Mouse (Mus musculus): ENCODE results near the gene Sohlh2.
A peak's percentile ranks its signal among the peaks of the same experiment; 100 is the strongest.
"Not testable (repeated sequence)": the region's sequence is repeated elsewhere in the genome, so short reads cannot be mapped to it uniquely, and the experiment has no call there.

The Sohlh2 gene

GRCm38 (mm10) chr3:55181766-55182165 is at the start of gene Sohlh2:
Gene Sohlh2 (plus strand): TSS chr3:55182028.
- no peak for DNase-seq (ENCODE audit: low read depth)

- no peak for DNase-seq (ENCODE audit: low read depth)
These were observed 44.8 kb upstream of the Sohlh2 start, which contains the start of gene Ccdc169 for GRCm38 (mm10) chr3:55137039-55137438. Gene Ccdc169 (plus strand): TSS chr3:55137339.

GRCm38 (mm10) chr3:55139837-55140236 is 42.0 kb upstream of the Sohlh2 start:
- DNase-seq (ENCODE audit: low read depth), result no peak

GRCm38 (mm10) chr3:55141401-55141800 is 40.4 kb upstream of the Sohlh2 start:
- no peak for DNase-seq (ENCODE audit: low read depth)

DNA sequence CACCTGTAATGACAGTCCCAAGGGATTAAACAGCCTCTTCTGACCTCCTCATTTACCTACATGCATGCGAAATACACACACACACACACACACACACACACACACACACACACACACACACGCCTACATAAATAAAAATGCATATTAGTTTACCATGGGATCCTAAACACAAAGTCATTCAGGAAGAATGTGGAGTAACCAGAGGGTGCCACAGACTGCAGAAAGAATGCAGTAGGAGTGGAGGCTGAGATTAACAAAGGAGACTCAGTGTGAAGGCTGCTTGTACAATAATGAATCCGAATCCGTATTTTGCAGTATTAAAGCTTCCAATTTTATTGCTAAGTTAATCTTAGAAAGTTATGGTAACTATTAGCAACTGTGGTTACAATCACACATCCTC is 36.9 kb upstream of the Sohlh2 start:
- no peak for DNase-seq (ENCODE audit: low read depth)

- DNase-seq (ENCODE audit: low read depth), result no peak
These were observed 35.4 kb upstream of the Sohlh2 start for GRCm38 (mm10) chr3:55146441-55146840.

GRCm38 (mm10) chr3:55147156-55147555 is 34.7 kb upstream of the Sohlh2 start:
- no peak for DNase-seq (ENCODE audit: low read depth)

GRCm38 (mm10) chr3:55148091-55148490 is 33.7 kb upstream of the Sohlh2 start:
- DNase-seq (ENCODE audit: low read depth), result no peak

DNA sequence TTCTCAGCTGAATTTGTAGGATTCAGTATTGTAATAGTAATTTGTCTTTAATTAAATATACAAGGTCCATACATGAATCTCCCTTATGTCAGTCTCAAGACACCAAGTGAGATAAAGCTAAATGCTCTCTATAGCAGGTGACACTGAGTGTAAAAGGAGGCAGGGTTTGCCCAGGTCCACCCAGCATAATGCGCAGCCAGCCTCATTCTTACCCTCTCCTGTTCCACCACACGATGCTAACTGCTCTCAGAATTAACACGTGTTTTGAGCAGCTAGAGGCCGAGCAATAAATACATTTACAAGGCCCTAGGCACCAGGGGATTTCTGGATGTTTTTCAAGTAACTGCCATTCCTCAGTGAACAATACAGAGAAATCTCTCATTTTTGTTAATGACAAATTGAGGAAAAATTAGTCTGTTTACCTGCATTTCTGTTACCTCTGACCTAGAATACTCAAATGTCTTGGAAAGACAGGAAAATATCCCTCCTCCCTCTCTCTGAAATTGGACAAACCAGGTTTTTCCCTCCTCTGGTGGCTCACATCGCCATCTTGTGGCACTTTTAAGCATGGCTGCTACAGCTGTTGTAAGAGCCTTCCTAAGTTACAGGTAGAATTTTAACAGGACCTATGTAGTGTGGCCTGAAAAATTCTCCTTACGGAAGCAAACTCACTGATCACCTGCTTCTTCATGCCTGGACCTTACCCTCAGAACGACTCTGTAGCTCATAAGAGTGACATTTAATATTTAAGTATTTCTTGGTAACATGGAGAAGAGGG is 30.0 kb upstream of the Sohlh2 start:
- DNase-seq (ENCODE audit: low read depth), result no peak

DNA sequence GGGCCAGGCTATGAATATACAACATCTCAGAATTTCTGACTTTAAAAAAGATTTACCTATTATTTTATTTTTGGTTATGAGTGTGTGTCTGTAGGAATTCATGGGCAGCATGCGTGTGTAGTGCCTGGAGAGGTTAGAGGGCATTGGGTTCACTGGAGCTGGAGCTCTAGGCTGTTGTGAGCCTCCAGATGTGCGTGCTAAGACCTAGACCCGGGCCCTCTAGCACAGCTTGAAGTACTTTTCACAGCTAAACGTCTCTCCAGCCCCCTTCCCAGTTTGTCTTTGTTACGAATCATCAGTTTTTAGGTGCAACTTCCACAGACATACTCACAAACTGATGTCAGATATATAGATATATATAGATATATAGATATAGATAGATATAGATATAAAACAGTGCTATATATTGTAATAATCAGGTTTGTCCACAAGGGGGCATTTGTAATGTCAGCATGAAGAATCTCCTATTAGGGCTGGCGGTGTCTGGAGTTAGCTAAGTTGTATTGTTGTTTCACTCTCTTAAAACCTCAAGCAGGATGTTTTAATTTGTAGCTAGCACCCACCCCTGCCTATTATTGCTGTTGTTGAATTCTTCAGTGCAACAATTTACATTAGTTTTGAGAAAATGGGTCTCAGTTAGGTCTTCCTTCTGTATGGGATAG is 29.0 kb upstream of the Sohlh2 start:
- DNase-seq (ENCODE audit: low read depth), result peak; percentile 55

DNA sequence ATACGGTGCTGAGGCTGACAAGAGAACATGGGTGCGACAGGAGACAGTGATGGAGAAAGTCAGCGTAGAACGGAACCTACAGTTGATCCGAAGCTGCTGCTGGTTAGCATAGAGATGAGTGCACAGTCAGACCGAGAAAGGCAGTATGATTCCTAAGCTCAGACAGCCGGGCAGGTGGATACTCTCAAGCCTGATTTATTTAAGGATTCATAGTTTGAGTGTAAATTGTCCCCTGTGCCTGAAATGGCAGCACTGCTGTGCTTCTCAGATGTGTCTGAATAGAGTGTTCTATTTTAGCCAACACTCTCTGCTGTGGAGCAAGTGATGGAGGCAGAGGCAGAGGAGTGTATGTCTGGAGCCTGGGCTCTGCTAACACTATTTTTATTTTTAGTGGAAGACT is 27.7 kb upstream of the Sohlh2 start:
- no peak for DNase-seq (ENCODE audit: low read depth)

DNA sequence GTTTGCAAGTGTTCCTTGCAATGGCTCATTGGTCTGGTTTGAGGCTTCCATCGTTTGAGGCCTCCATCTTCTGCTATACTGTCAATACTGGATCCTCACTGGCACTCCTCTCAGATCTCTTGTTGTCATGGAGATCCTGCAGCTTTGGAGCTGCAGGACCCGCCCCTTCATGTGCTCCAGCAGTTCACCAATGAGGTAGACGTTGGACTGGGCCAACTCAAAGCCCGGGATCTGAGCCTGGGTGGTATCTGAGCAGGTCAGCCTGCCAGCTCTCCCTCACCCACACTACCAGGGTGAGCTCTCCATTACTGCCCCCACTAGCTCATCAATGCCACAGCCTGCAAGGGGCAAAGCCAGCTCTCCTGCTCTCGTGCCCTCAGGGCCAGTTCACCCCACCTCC is 24.4 kb upstream of the Sohlh2 start:
- DNase-seq (ENCODE audit: low read depth), result no peak

DNA sequence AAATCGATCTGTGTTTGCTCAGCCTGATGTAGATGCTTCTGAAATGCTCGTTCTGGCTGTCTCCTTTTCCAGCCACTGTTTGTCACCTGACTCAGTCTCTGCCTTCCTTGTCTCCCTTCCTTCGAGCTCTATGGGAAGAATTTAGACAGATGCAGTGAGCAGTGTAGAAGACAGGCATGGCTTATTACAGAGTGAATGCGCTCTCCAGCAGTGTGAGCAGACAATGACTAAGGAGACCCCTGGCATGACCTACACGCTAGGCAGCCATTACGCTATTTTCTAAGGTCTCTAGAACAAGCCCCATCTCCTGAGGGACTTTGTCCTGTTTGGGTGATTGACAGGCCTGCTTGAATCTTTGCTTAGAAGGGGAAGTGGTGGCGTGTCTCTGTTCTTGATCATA is 20.7 kb upstream of the Sohlh2 start:
- no peak for DNase-seq (ENCODE audit: low read depth)

DNA sequence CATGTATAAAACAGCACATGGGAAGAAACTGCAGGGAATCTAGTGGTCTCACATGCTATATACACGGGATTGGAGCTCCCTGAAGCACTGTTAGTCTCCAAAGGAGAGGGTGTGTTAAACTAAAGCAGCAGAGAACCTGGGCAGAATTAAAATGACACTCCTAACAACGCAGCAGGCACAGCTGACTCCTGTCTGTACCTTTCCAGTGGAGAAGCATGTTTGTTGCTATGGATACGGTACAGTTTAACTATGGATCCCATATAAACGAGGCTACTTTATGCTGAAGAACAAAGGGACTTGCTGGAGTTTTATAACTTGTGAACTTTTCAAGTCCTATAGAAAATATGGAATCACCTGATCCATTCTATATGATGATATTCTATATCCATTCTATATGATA is 18.3 kb upstream of the Sohlh2 start:
- DNase-seq (ENCODE audit: low read depth), result no peak

DNA sequence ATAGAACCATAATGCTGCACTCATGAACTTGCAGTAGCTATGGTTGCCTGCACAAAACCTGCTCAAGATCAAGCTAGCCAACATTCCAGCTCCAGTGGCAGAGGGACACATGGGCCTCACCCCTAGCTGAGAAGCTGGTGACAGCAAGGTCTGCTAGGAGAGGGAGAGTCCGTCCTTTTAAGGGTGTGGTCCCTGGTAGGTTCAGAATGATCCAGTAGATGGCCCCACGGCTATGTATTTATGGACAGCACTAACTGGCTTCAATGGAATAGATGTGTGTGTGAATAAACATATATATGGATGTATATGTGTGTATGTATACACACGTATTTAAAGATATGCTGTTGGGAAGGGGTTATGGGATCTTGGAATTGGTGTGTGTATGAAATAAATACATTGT is 9.3 kb upstream of the Sohlh2 start:
- no peak for DNase-seq (ENCODE audit: low read depth)

GRCm38 (mm10) chr3:55177271-55177670 is 4.6 kb upstream of the Sohlh2 start:
- DNase-seq (ENCODE audit: low read depth), result no peak

GRCm38 (mm10) chr3:55191668-55192067 is 9.8 kb downstream of the Sohlh2 start:
- no peak for DNase-seq (ENCODE audit: low read depth)

- no peak for DNase-seq (ENCODE audit: low read depth)
These were observed 11.5 kb downstream of the Sohlh2 start for GRCm38 (mm10) chr3:55193351-55193750.

GRCm38 (mm10) chr3:55194792-55195191 is 13.0 kb downstream of the Sohlh2 start:
- no peak for DNase-seq (ENCODE audit: low read depth)

DNA sequence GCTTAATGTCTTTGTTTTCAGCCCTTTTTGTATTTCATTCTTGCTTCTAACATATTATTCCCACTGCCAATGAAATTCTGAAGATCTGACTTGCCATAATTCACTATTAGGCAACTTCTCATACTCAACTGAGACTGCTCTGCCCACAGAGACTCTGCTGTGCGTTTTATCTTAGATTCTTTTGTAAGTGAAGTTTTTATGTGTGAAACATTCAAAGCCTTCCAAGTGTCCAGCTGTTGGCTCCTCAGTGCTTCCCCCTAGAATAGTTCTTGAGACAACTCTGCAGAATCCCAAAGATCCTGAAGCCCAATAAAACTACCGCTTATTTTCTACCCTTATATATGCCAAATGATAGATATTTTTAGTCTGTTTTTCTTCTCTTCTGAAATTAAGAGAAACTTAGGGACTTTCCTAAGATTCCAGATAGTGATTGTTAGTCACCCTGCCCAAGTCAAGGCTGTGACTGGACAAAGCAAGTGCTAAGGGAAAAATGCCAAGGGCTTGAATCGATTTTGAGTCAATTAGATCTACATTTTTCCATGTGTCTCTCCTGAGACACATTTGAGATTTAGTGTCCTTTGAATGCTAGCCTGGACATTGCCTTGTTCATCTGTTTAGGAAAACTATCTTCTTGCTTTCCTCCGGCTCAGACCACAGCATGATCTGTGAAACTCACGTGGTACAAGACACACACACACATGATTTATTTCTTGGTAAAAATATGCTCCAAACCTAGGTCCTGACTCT is 13.9 kb downstream of the Sohlh2 start:
- DNase-seq (ENCODE audit: low read depth), result no peak

GRCm38 (mm10) chr3:55196328-55196710 is 14.5 kb downstream of the Sohlh2 start:
- DNase-seq (ENCODE audit: low read depth), result no peak

DNA sequence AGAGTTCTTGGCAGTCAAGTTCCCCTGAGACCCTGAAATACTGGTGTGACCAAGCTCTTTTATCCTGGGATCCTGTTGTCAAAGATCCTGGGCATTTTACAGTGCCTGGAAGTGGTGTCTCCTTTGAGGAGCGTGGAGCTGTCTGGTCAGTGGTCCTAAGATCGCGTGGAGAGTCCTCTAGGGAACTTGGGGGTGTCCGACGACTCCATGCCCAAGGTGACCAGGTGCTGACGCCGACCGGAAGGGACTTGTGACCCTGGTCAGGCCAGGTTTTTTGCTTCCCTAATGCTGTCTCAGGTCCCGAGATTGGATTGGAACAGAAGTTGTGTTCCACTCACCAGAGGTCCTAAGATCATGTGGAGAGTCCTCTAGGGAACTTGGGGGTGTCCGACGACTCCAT is 21.8 kb downstream of the Sohlh2 start:
- DNase-seq (ENCODE audit: low read depth), result not testable (repeated sequence)

GRCm38 (mm10) chr3:55206413-55206812 is 24.6 kb downstream of the Sohlh2 start:
- DNase-seq (ENCODE audit: low read depth), result no peak

Measured in naive thymus-derived CD4-positive, alpha-beta T cell, adult 2 months (primary cell).